In genomic region chr4:122978850-122979249, GRCm38 (mm10) we compare ENCODE assay signal across 25 mouse cellular contexts. TPM values are rescaled to one million over a fixed set of nuclear protein-coding genes. Genes with fewer than 3 reads are reported as not detected.
A peak's percentile ranks its signal among the peaks of the same experiment; 100 is the strongest.
DNase-seq lines count a peak whose midpoint lies in the region; ATAC-seq and TF ChIP-seq lines count a peak whose summit lies in the region.
"Had no signal": no experiment of that assay in that cellular context is flagged by ENCODE, and none has a peak within 500 bp of the region (broad histone marks: within the 10 kb centered on the region; RNA-seq: fewer than 3 reads in every experiment).

No protein-coding gene starts in this region.

- peaks cover 27% of the 10 kb centered on the region for H3K4me1 ChIP-seq in liver, adult 2 months (ENCODE audit: control insufficient read depth, insufficient read depth, low read length)
- peaks cover 3% of the 10 kb centered on the region; the same call in 1 of the 2 replicates for H3K4me1 ChIP-seq in liver, embryonic 12.5 days

- no peak overlapping the region for H3K9ac ChIP-seq in liver, adult 2 months (ENCODE audit: low read depth, low read length)
- H3K9ac ChIP-seq in liver, embryonic 12.5 days, result no peak overlapping the region
- H3K9ac ChIP-seq: embryonic facial prominence, embryonic 13.5 days; embryonic facial prominence, embryonic 15.5 days; forebrain, embryonic 13.5 days; forebrain, embryonic 15.5 days; forebrain, postnatal 0 days had no signal

- H3K27me3 ChIP-seq in liver, adult 2 months (ENCODE audit: control insufficient read depth, insufficient read depth, low read length), result peaks cover 6% of the 10 kb centered on the region; the same call in 1 of the 2 replicates
- peaks cover 44% of the 10 kb centered on the region for H3K27me3 ChIP-seq in liver, embryonic 12.5 days (replicated peaks)
- H3K27me3 ChIP-seq: Patski had no signal

- no peak for ATAC-seq in liver, embryonic 12.5 days
- ATAC-seq: activated CD4-positive, CD25-positive, alpha-beta regulatory T cell, adult 4 months; CD4-positive, CD25-positive, alpha-beta regulatory T cell, adult 4 months; forebrain, embryonic 13.5 days; forebrain, embryonic 15.5 days; forebrain, postnatal 0 days; Patski had no signal

- H3K36me3 ChIP-seq in liver, adult 2 months (ENCODE audit: control insufficient read depth, insufficient read depth, low read length), result no peaks in the 10 kb centered on the region
- H3K36me3 ChIP-seq in liver, embryonic 12.5 days, result no peaks in the 10 kb centered on the region
- H3K36me3 ChIP-seq: embryonic facial prominence, embryonic 13.5 days; embryonic facial prominence, embryonic 15.5 days; forebrain, embryonic 15.5 days; G1E had no signal

- no peaks in the 10 kb centered on the region for H3K9me3 ChIP-seq in liver, embryonic 12.5 days (replicated peaks)
- H3K9me3 ChIP-seq: embryonic facial prominence, embryonic 13.5 days; embryonic facial prominence, embryonic 15.5 days; forebrain, embryonic 13.5 days; forebrain, embryonic 15.5 days; G1E had no signal

- peak; percentile 33 for DNase-seq in adrenal gland, adult 2 months
- no peak for DNase-seq in adrenal gland, adult (ENCODE audit: inconsistent age in 2 of 2, low spot score in 1 of 2)
- DNase-seq in adrenal gland, postnatal 14 days, result peak; percentile 31
- DNase-seq in adrenal gland, adult 8-10 months, result no peak
- peak; percentile 98 for DNase-seq in liver, adult 2 months (ENCODE audit: extremely low read depth, low read depth, low spot score)
- DNase-seq: adrenal gland, postnatal 36 days; B cell, adult 2 months; cerebellum, adult 11 months; cerebellum, adult 18-20 months; cerebellum, adult 8-10 months; cerebellum, adult 9-11 months; cerebellum, postnatal 14 days; cerebellum, postnatal 36 days; embryo, embryonic 11 days; forebrain, postnatal 0 days had no signal

- H3K79me2 ChIP-seq in liver, adult 2 months (ENCODE audit: control insufficient read depth, insufficient read depth, low read length), result no peaks in the 10 kb centered on the region

- H3K27ac ChIP-seq in liver, adult 2 months (replicated peaks; ENCODE audit: insufficient read depth, low read depth, low read length), result peak overlapping the region; percentile 86
- no peak overlapping the region for H3K27ac ChIP-seq in liver, embryonic 12.5 days
- H3K27ac ChIP-seq: embryonic facial prominence, embryonic 13.5 days; embryonic facial prominence, embryonic 15.5 days; forebrain, embryonic 13.5 days; forebrain, embryonic 15.5 days had no signal

- TF ChIP-seq CTCF in liver, adult 2 months (IDR thresholded peaks at IDR 0.05; ENCODE audit: low read depth, low read length), result no peak

- no peak for TF ChIP-seq POLR2A in liver, adult 2 months (IDR thresholded peaks at IDR 0.05; ENCODE audit: extremely low read depth, insufficient read depth, low read length)

- H3K4me3 ChIP-seq in liver, adult 2 months (ENCODE audit: insufficient read depth, low read depth, low read length), result no peak overlapping the region
- H3K4me3 ChIP-seq in liver, embryonic 12.5 days, result no peak overlapping the region
- H3K4me3 ChIP-seq: embryonic facial prominence, embryonic 13.5 days; embryonic facial prominence, embryonic 15.5 days; forebrain, embryonic 13.5 days; forebrain, embryonic 15.5 days had no signal

- 9% methylated on average over 2 of the region's 2 CpGs for WGBS in liver, adult 2 months
- WGBS in liver, embryonic 12.5 days (ENCODE audit: insufficient replicate concordance), result 63% methylated on average over 2 of the region's 2 CpGs

- no peak overlapping the region for H3K4me2 ChIP-seq in liver, embryonic 12.5 days
- H3K4me2 ChIP-seq: embryonic facial prominence, embryonic 13.5 days; embryonic facial prominence, embryonic 15.5 days; forebrain, embryonic 13.5 days; forebrain, embryonic 15.5 days had no signal

RNA-seq across cellular contexts. Expression of gene Mycl, which starts 16.6 kb away (rescaled TPM):
- total RNA-seq in adrenal gland, adult 2 months (2021), result 1 to 10 TPM; 1.6 to 2.6 TPM
- polyA plus RNA-seq in adrenal gland, adult 2 months (2012; rRNA removed), result 0.54 and 1.2 TPM in 2 replicates
- 2.3 and 3.5 TPM in 2 replicates for total RNA-seq in adrenal gland, postnatal 14 days (2021)
- total RNA-seq in adrenal gland, adult 8-10 months (2022), result 1 to 10 TPM in 2 of 4 experiments, under 1 TPM in 2; 0.68 to 2.1 (median 1.3) TPM
- total RNA-seq in liver, adult 2 months (2014; rRNA removed), result 7.0 and 7.6 TPM in 2 replicates
- 3.3 and 3.6 TPM in 2 replicates for polyA plus RNA-seq in liver, adult 2 months (2012; rRNA removed)
- polyA plus RNA-seq in liver, embryonic 12.5 days (2016; fragmentation: Nextera tagmentation; extraction: Ambion mirVana), result 1.2 and 1.6 TPM in 2 replicates
- polyA plus RNA-seq: activated CD4-positive, CD25-positive, alpha-beta regulatory T cell, adult 4 months; CD4-positive, CD25-positive, alpha-beta regulatory T cell, adult 4 months; G1E had no signal

RNA-seq across cellular contexts. Expression of gene Mfsd2a, which starts 17.9 kb away (rescaled TPM):
- 10 to 100 TPM in 1 of 2 experiments, 1 to 10 TPM in 1; 3.7 to 28.5 TPM for total RNA-seq in adrenal gland, adult 2 months (2021)
- 0.46 and 0.62 TPM in 2 replicates for polyA plus RNA-seq in adrenal gland, adult 2 months (2012; rRNA removed)
- 2.7 and 5.7 TPM in 2 replicates for total RNA-seq in adrenal gland, postnatal 14 days (2021)
- total RNA-seq in adrenal gland, adult 8-10 months (2022), result 1 to 10 TPM in 2 of 4 experiments, under 1 TPM in 2; 0.83 to 8.4 (median 1.2) TPM
- 40.6 and 44.0 TPM in 2 replicates for total RNA-seq in liver, adult 2 months (2014; rRNA removed)
- polyA plus RNA-seq in liver, adult 2 months (2012; rRNA removed), result 32.8 and 62.5 TPM in 2 replicates
- polyA plus RNA-seq in liver, embryonic 12.5 days (2016; fragmentation: Nextera tagmentation; extraction: Ambion mirVana), result 0.14 and 0.28 TPM in 2 replicates
- total RNA-seq: common myeloid progenitor, adult 5-6 weeks had no signal
- polyA plus RNA-seq: G1E had no signal

RNA-seq across cellular contexts. Expression of gene Trit1, which starts 37.5 kb away (rescaled TPM):
- total RNA-seq in adrenal gland, adult 2 months (2021), result 10 to 100 TPM; 17.0 to 21.8 TPM
- polyA plus RNA-seq in adrenal gland, adult 2 months (2012; rRNA removed), result 3.4 and 4.3 TPM in 2 replicates
- total RNA-seq in adrenal gland, postnatal 14 days (2021), result 19.0 and 25.7 TPM in 2 replicates
- 10 to 100 TPM; 21.8 to 24.5 (median 22.9) TPM for total RNA-seq in adrenal gland, adult 8-10 months (2022)
- 9.2 and 11.2 TPM in 2 replicates for total RNA-seq in liver, adult 2 months (2014; rRNA removed)
- polyA plus RNA-seq in liver, adult 2 months (2012; rRNA removed), result 3.2 and 4.3 TPM in 2 replicates
- polyA plus RNA-seq in liver, embryonic 12.5 days (2016; fragmentation: Nextera tagmentation; extraction: Ambion mirVana), result 8.9 and 10.9 TPM in 2 replicates

Comparison
In these comparisons a context has a peak if more than half of its experiments do, and no peak if none do; other contexts are left out.
1. DNase-seq: peak in adrenal gland, adult 2 months (single experiment), adrenal gland, postnatal 14 days (single experiment) and liver, adult 2 months (single experiment); none in adrenal gland, adult (0 of 2) and adrenal gland, adult 8-10 months (single experiment).